Mouse (Mus musculus) gastrocnemius, postnatal 36 days (tissue): ENCODE measurements around the gene Gls2. TPM values are rescaled to one million over a fixed set of nuclear protein-coding genes. Genes with fewer than 3 reads are reported as not detected.
"Not testable (repeated sequence)": the region's sequence is repeated elsewhere in the genome, so short reads cannot be mapped to it uniquely, and the experiment has no call there.

Experiments
- DNase-seq, 2 experiments: peaks; one replicate each; pipeline ENCODE4 v3.0.0; 2022
- intact Hi-C: fragments of 180-260 bp; cut with DNase I; formaldehyde crosslinking; loops from one replicate; pipeline ENCODE4 v1.15.1; 2025
- long read RNA-seq, 2 experiments: library from polyadenylated mRNA; stranded (forward); transcript quantifications; one replicate each; pipeline ENCODE4 v2.0.0; 2021
- total RNA-seq, 2 experiments: library from RNA; stranded (reverse); gene quantifications; 2 replicates each; pipeline ENCODE4 v1.2.3; 2021

The Gls2 gene
- under 1 TPM; 0.35 to 0.59 TPM for total RNA-seq
- long read RNA-seq, experiment 1, partial matches to known transcripts: 0 of 1 reads
- long read RNA-seq, experiment 1, other reads (novel, unspliced or antisense): 1 of 1 reads
- long read RNA-seq, experiment 2, partial matches to known transcripts: 0 of 2 reads
- long read RNA-seq, experiment 2, other reads (novel, unspliced or antisense): 2 of 2 reads

GRCm38 (mm10) chr10:128194024-128194550 lies at the start of gene Gls2:
Gene Gls2, plus strand, starts transcription at chr10:128194457.
- DNase-seq: peak; percentile 95 to 96
- intact Hi-C loops: no loop called here

GRCm38 (mm10) chr10:128144961-128145360 lies 49.3 kb upstream of the Gls2 start:
- no peak for DNase-seq
- intact Hi-C loops: no loop called here

- DNase-seq: no peak
- intact Hi-C loops: no loop called here
Observed at GRCm38 (mm10) chr10:128148789-128149365, 45.4 kb upstream of the Gls2 start.

GRCm38 (mm10) chr10:128149592-128149991 lies 44.7 kb upstream of the Gls2 start:
- intact Hi-C loops: no loop called here
- peak; percentile 68 to 86 for DNase-seq

GRCm38 (mm10) chr10:128150941-128151340 lies 43.3 kb upstream of the Gls2 start:
- intact Hi-C loops: no loop called here
- DNase-seq: peak; percentile 31 to 44

GRCm38 (mm10) chr10:128153978-128154377 lies 40.3 kb upstream of the Gls2 start:
- intact Hi-C loops: no loop called here
- DNase-seq: no peak

- DNase-seq, intact Hi-C loops: not testable (repeated sequence)
Observed at GRCm38 (mm10) chr10:128165726-128166125, 28.5 kb upstream of the Gls2 start.

- no peak for DNase-seq
- intact Hi-C loops: no loop called here
Observed at GRCm38 (mm10) chr10:128167091-128167490, 27.2 kb upstream of the Gls2 start.

GRCm38 (mm10) chr10:128171348-128171747 lies 22.9 kb upstream of the Gls2 start:
- intact Hi-C loops, DNase-seq: not testable (repeated sequence)

- intact Hi-C loops: no loop called here
- no peak for DNase-seq
Observed at GRCm38 (mm10) chr10:128175302-128175701, 19.0 kb upstream of the Gls2 start.

- peak in 1 of 2 experiments; percentile 60 for DNase-seq
- intact Hi-C loops: no loop called here
Observed at GRCm38 (mm10) chr10:128175996-128176755, 18.1 kb upstream of the Gls2 start.

GRCm38 (mm10) chr10:128177316-128177715 lies 16.9 kb upstream of the Gls2 start:
- intact Hi-C loops: no loop called here
- no peak for DNase-seq

- intact Hi-C loops: no loop called here
- DNase-seq: no peak
Observed at GRCm38 (mm10) chr10:128179989-128180388, 14.3 kb upstream of the Gls2 start, which contains the start of gene Rbms2. Gene Rbms2, minus strand, starts transcription at chr10:128180297.

GRCm38 (mm10) chr10:128184296-128184695 lies 10.0 kb upstream of the Gls2 start:
- intact Hi-C loops: no loop called here
- DNase-seq: no peak

- no peak for DNase-seq
- intact Hi-C loops: no loop called here
Observed at GRCm38 (mm10) chr10:128185277-128185940, 8.8 kb upstream of the Gls2 start.

GRCm38 (mm10) chr10:128185959-128186358 lies 8.3 kb upstream of the Gls2 start:
- DNase-seq: peak; percentile 68 to 69

GRCm38 (mm10) chr10:128187181-128187605 lies 7.1 kb upstream of the Gls2 start:
- DNase-seq: no peak
- intact Hi-C loops: loop anchor here (2.0 kb wide), 2 partner anchors 46 to 96 kb away; partner anchors contain the start of gene Baz2a

More at GRCm38 (mm10) chr10:128185959-128186358, 8.3 kb upstream of the Gls2 start:
- intact Hi-C loops: loop anchor here (2.0 kb wide), 2 partner anchors 45 to 95 kb away; partner anchors contain the start of gene Baz2a

GRCm38 (mm10) chr10:128188242-128188877 lies 5.9 kb upstream of the Gls2 start:
- intact Hi-C loops: no loop called here
- peak; percentile 64 to 65 for DNase-seq

- intact Hi-C loops: no loop called here
Observed at GRCm38 (mm10) chr10:128191472-128191871, 2.8 kb upstream of the Gls2 start.

More at GRCm38 (mm10) chr10:128191472-128191871, 2.8 kb upstream of the Gls2 start:
- no peak for DNase-seq
